Comparison of ENCODE assay signal across 8 mouse cellular contexts in the genomic region with DNA sequence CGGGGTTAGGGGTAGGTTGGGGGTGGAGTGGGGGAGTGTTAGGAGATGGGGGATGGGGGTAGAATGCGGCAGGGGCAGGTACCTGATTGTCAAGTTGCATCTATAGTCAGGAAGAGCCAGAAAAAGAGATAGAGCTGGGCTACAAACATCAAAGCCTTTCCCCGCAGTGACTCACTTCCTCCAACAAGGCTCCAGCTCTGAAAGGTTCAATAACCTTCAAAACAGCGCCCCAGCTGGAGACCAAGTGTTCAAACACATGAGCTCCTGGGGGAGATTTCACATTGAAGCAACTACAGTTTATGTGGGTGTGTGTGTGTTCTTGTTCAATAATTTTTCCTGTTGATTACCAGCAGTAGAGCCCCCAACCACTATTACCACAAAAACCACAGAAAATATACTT. TPM values are rescaled to one million over a fixed set of nuclear protein-coding genes. Genes with fewer than 3 reads are reported as not detected.
DNase-seq lines count a peak whose midpoint lies in the region; ATAC-seq and TF ChIP-seq lines count a peak whose summit lies in the region.

No protein-coding gene starts in this region.

- no peak overlapping the region for H3K4me2 ChIP-seq in embryonic facial prominence, embryonic 14.5 days (ENCODE audit: low read depth, low read length)
- no peak overlapping the region for H3K4me2 ChIP-seq in CH12.LX (ENCODE audit: insufficient read depth, low read depth, poor library complexity, severe bottlenecking)
- H3K4me2 ChIP-seq in lung, postnatal 0 days (replicated peaks; ENCODE audit: low read depth, low read length) = no peak overlapping the region

- TF ChIP-seq RAD21 in CH12.LX (IDR thresholded peaks at IDR 0.05; ENCODE audit: low read depth, low read length) = peak; percentile 56

- peak; percentile 7 to 74; a peak in 2 of 4 replicates for TF ChIP-seq CTCF in CH12.LX (conservative IDR thresholded peaks at IDR 0.05 in 1 of 2, IDR thresholded peaks at IDR 0.05 in 1 of 2; ENCODE audit: low read depth in 2 of 2, low read length in 2 of 2)
- peak; percentile 63 for TF ChIP-seq CTCF in lung, postnatal 0 days (IDR thresholded peaks at IDR 0.05)

- intact Hi-C loops in left cerebral cortex, postnatal 25 days (cut with DNase I) = no loop called here

- H3K4me1 ChIP-seq in embryonic facial prominence, embryonic 14.5 days (ENCODE audit: control insufficient read depth, insufficient read depth, low read length) = no peaks in the 10 kb centered on the region
- H3K4me1 ChIP-seq in embryonic facial prominence, embryonic 10.5 days = no peaks in the 10 kb centered on the region
- peaks cover 3 to 10% of the 10 kb centered on the region in 2 experiments; a peak in 3 of 4 replicates for H3K4me1 ChIP-seq in CH12.LX (ENCODE audit: control insufficient read depth in 1 of 2, insufficient read depth in 2 of 2)
- no peaks in the 10 kb centered on the region for H3K4me1 ChIP-seq in lung, postnatal 0 days (ENCODE audit: insufficient read depth, low read depth, low read length)

- no peak overlapping the region for H3K9ac ChIP-seq in embryonic facial prominence, embryonic 14.5 days (ENCODE audit: low read depth, low read length)
- H3K9ac ChIP-seq in CH12.LX (ENCODE audit: insufficient read depth, low read depth) = no peak overlapping the region
- H3K9ac ChIP-seq in lung, postnatal 0 days (replicated peaks; ENCODE audit: low read depth) = no peak overlapping the region

- dilution Hi-C loops in CH12.LX (cut with MboI; ENCODE audit: extremely low pct_ligation_motif_present, extremely low pct_unique_long_range_greater_than_20kb, low sequenced_read_pairs) = no loop called here

- H3K79me2 ChIP-seq in CH12.LX (replicated peaks; ENCODE audit: control insufficient read depth, extremely low read depth, insufficient read depth, poor library complexity, severe bottlenecking) = no peaks in the 10 kb centered on the region

- 44% methylated on average over 4 of the region's 4 CpGs for WGBS in embryonic facial prominence, embryonic 14.5 days
- WGBS in embryonic facial prominence, embryonic 10.5 days = 51% methylated on average over 4 of the region's 4 CpGs
- 22% methylated on average over 4 of the region's 4 CpGs for WGBS in lung, postnatal 0 days

- H3K27ac ChIP-seq in embryonic facial prominence, embryonic 14.5 days (replicated peaks; ENCODE audit: low read depth, low read length) = no peak overlapping the region
- H3K27ac ChIP-seq in embryonic facial prominence, embryonic 10.5 days (replicated peaks) = no peak overlapping the region
- no peak overlapping the region for H3K27ac ChIP-seq in CH12.LX (ENCODE audit: insufficient read depth, low read depth)
- H3K27ac ChIP-seq in lung, postnatal 0 days (ENCODE audit: low read length) = no peak overlapping the region

- 0 out of 2 replicates have a peak, but pooled peaks have one; percentile 30 for TF ChIP-seq POLR2A in CH12.LX (IDR thresholded peaks at IDR 0.05; ENCODE audit: low read depth, low read length)

- no peaks in the 10 kb centered on the region for H3K36me3 ChIP-seq in embryonic facial prominence, embryonic 14.5 days (ENCODE audit: control insufficient read depth, insufficient read depth, low read length)
- H3K36me3 ChIP-seq in embryonic facial prominence, embryonic 10.5 days (replicated peaks) = no peaks in the 10 kb centered on the region
- H3K36me3 ChIP-seq in CH12.LX (replicated peaks in 1 of 2; ENCODE audit: control insufficient read depth in 1 of 2, insufficient read depth in 1 of 2, low read length in 1 of 2) = no peaks in the 10 kb centered on the region
- H3K36me3 ChIP-seq in lung, postnatal 0 days (ENCODE audit: insufficient read depth, low read length) = no peaks in the 10 kb centered on the region

- H3K27me3 ChIP-seq in embryonic facial prominence, embryonic 14.5 days (replicated peaks; ENCODE audit: control insufficient read depth, insufficient read depth, low read length) = no peaks in the 10 kb centered on the region
- H3K27me3 ChIP-seq in embryonic facial prominence, embryonic 10.5 days (replicated peaks; ENCODE audit: low read depth, poor library complexity, severe bottlenecking) = no peaks in the 10 kb centered on the region
- no peaks in the 10 kb centered on the region for H3K27me3 ChIP-seq in CH12.LX (replicated peaks)
- H3K27me3 ChIP-seq in lung, postnatal 0 days (replicated peaks; ENCODE audit: insufficient read depth, low read length) = no peaks in the 10 kb centered on the region

- no peak for ATAC-seq in embryonic facial prominence, embryonic 14.5 days (ENCODE audit: low read depth)
- ATAC-seq in lung, postnatal 0 days = peak; percentile 70
- ATAC-seq in cerebellum, adult (ENCODE audit: insufficient number of reproducible peaks, low FRiP score, low TSS enrichment) = no peak

- in situ Hi-C loops in CH12.LX (cut with MboI; ENCODE audit: low pct_ligation_motif_present, low pct_unique_long_range_greater_than_20kb, low sequenced_read_pairs) = no loop called here

- peak; percentile 22 for DNase-seq in embryonic facial prominence, embryonic 14.5 days (ENCODE audit: low spot score)
- DNase-seq in embryonic facial prominence, embryonic 10.5 days (ENCODE audit: low spot score) = no peak
- peak; percentile 81 for DNase-seq in CH12.LX (ENCODE audit: extremely low read depth)
- peak; percentile 52 for DNase-seq in embryo, embryonic 10.5 days (ENCODE audit: low spot score)
- peak; percentile 71 for DNase-seq in lung, postnatal 0 days (ENCODE audit: low spot score)
- DNase-seq in thymus, postnatal 10 days (ENCODE audit: low spot score in 2 of 2) = peak; percentile 65 to 79
- DNase-seq in left cerebral cortex, postnatal 25 days (ENCODE audit: low spot score in 2 of 2) = no peak

- peak; percentile 67 for TF ChIP-seq EP300 in CH12.LX (IDR thresholded peaks at IDR 0.05; ENCODE audit: low read length)
- no peak for TF ChIP-seq EP300 in lung, postnatal 0 days (IDR thresholded peaks at IDR 0.05)

- no peaks in the 10 kb centered on the region for H3K9me3 ChIP-seq in embryonic facial prominence, embryonic 14.5 days (ENCODE audit: control insufficient read depth, low read length)
- H3K9me3 ChIP-seq in embryonic facial prominence, embryonic 10.5 days = no peaks in the 10 kb centered on the region
- no peaks in the 10 kb centered on the region for H3K9me3 ChIP-seq in CH12.LX (replicated peaks; ENCODE audit: low read length)
- no peaks in the 10 kb centered on the region for H3K9me3 ChIP-seq in lung, postnatal 0 days (ENCODE audit: low read length)

- H3K4me3 ChIP-seq in embryonic facial prominence, embryonic 14.5 days (ENCODE audit: low read depth, low read length) = no peak overlapping the region
- no peak overlapping the region for H3K4me3 ChIP-seq in embryonic facial prominence, embryonic 10.5 days
- H3K4me3 ChIP-seq in CH12.LX (replicated peaks in 1 of 3; ENCODE audit: low read depth in 2 of 3, low read length in 2 of 3, poor library complexity in 1 of 3) = no peak overlapping the region
- no peak overlapping the region for H3K4me3 ChIP-seq in lung, postnatal 0 days (ENCODE audit: low read depth, low read length)

TF ChIP-seq in CH12.LX, 34 proteins besides CTCF, POLR2A, EP300 and RAD21:
- TF ChIP-seq MAFK (IDR thresholded peaks at IDR 0.05; ENCODE audit: insufficient replicate concordance, low read length) (no peak), MAX (IDR thresholded peaks at IDR 0.05; ENCODE audit: low read length) (0 out of 2 replicates have a peak, but pooled peaks have one; percentile 17), IRF4 (IDR thresholded peaks at IDR 0.05; ENCODE audit: low read depth, low read length) (peak; percentile 47; the same call in 1 of the 2 replicates), UBTF (IDR thresholded peaks at IDR 0.05; ENCODE audit: low read depth, low read length) (no peak), JUND (conservative IDR thresholded peaks at IDR 0.05; ENCODE audit: low read depth, low read length) (peak; percentile 89), TCF12 (IDR thresholded peaks at IDR 0.05; ENCODE audit: low read depth, low read length) (0 out of 2 replicates have a peak, but pooled peaks have one; percentile 17), PAX5 (IDR thresholded peaks at IDR 0.05; ENCODE audit: low read length) (no peak), CHD2 (IDR thresholded peaks at IDR 0.05; ENCODE audit: low read length) (0 out of 2 replicates have a peak, but pooled peaks have one; percentile 13), SMC3 (IDR thresholded peaks at IDR 0.05; ENCODE audit: low read depth, low read length) (peak; percentile 36; the same call in 1 of the 2 replicates), USF2 (conservative IDR thresholded peaks at IDR 0.05; ENCODE audit: low read depth, low read length) (no peak), MXI1 (IDR thresholded peaks at IDR 0.05; ENCODE audit: low read depth, low read length) (peak; percentile 27; the same call in 1 of the 2 replicates), BHLHE40 (IDR thresholded peaks at IDR 0.05; ENCODE audit: low read depth, low read length) (no peak), MEF2A (IDR thresholded peaks at IDR 0.05; ENCODE audit: borderline replicate concordance, low read depth, low read length) (peak; percentile 20; the same call in 1 of the 2 replicates), MYC (IDR thresholded peaks at IDR 0.05; ENCODE audit: low read depth, low read length) (peak; percentile 67; the same call in 1 of the 2 replicates), JUN (IDR thresholded peaks at IDR 0.05; ENCODE audit: insufficient read depth, low read depth, low read length) (peak; percentile 73), NELFE (IDR thresholded peaks at IDR 0.05; ENCODE audit: low read depth, low read length) (no peak), SIN3A (IDR thresholded peaks at IDR 0.05; ENCODE audit: low read length) (peak; percentile 55; the same call in 1 of the 2 replicates), ELF1 (IDR thresholded peaks at IDR 0.05; ENCODE audit: low read depth, low read length) (peak; percentile 68; the same call in 1 of the 2 replicates), USF1 (IDR thresholded peaks at IDR 0.05; ENCODE audit: low read depth, low read length) (no peak), E2F4 (IDR thresholded peaks at IDR 0.05; ENCODE audit: insufficient replicate concordance, low read depth, low read length) (no peak)

RNA-seq across cellular contexts. Expression of gene Kif2a, which starts 34.4 kb away (rescaled TPM):
- 24.3 and 25.6 TPM in 2 replicates for polyA plus RNA-seq in embryonic facial prominence, embryonic 14.5 days (2014; fragmentation: Nextera tagmentation; extraction: Ambion mirVana)
- polyA plus RNA-seq in embryonic facial prominence, embryonic 10.5 days (2016; fragmentation: Nextera tagmentation; extraction: Ambion mirVana) = 16.8 and 20.4 TPM in 2 replicates
- total RNA-seq in CH12.LX (2012; rRNA removed) (16.3 and 19.7 TPM in 2 replicates), CH12.LX (2014; rRNA removed) (17.3 and 21.1 TPM in 2 replicates)
- polyA plus RNA-seq in CH12.LX (2012; ENCODE audit: insufficient read length, low read depth) = 85.5 and 99.3 TPM in 2 replicates
- 19.6 and 20.7 TPM in 2 replicates for polyA plus RNA-seq in lung, postnatal 0 days (2015; fragmentation: Nextera tagmentation; extraction: Ambion mirVana)
- 100 to 1,000 TPM in 1 of 2 experiments, 10 to 100 TPM in 1; 97.7 to 111 TPM for total RNA-seq in left cerebral cortex, postnatal 25 days (2021)

Comparison
In these comparisons a context has a peak if more than half of its experiments do, and no peak if none do; other contexts are left out.
1. DNase-seq: peak in embryonic facial prominence, embryonic 14.5 days (single experiment), CH12.LX (single experiment), embryo, embryonic 10.5 days (single experiment), lung, postnatal 0 days (single experiment) and thymus, postnatal 10 days (2 of 2); none in embryonic facial prominence, embryonic 10.5 days (single experiment) and left cerebral cortex, postnatal 25 days (0 of 2).